Mouse (Mus musculus): ENCODE results near the gene Ndufs4.

GRCm38 (mm10) chr13:114398906-114399305 lies 10.8 kb upstream of the Ndufs4 start:
- no peak for TF ChIP-seq CTCF (IDR thresholded peaks at IDR 0.05; ENCODE audit: control insufficient read depth, insufficient read depth, insufficient replicate concordance, low read depth, low read length)
- no peak for TF ChIP-seq POLR2A (IDR thresholded peaks at IDR 0.05; ENCODE audit: control insufficient read depth, low read depth, low read length)
